Mouse (Mus musculus): Measurements from ENCODE around the gene Dync1i1.

- TF ChIP-seq ZMIZ1 (IDR thresholded peaks at IDR 0.05; ENCODE audit: low read depth, low read length): no peak
- no peak for TF ChIP-seq MAZ (IDR thresholded peaks at IDR 0.05; ENCODE audit: low read depth, low read length)
- no peak for TF ChIP-seq TCF12 (IDR thresholded peaks at IDR 0.05; ENCODE audit: low read depth, low read length)
- TF ChIP-seq ZKSCAN1 (IDR thresholded peaks at IDR 0.05; ENCODE audit: low read depth, low read length): no peak
- TF ChIP-seq POLR2A (IDR thresholded peaks at IDR 0.05; ENCODE audit: control insufficient read depth in 1 of 2, insufficient read depth in 1 of 2, low read depth in 1 of 2, low read length in 2 of 2, poor library complexity in 1 of 2): no peak
- TF ChIP-seq CTCF (IDR thresholded peaks at IDR 0.05 in 2 of 3, conservative IDR thresholded peaks at IDR 0.05 in 1 of 3; ENCODE audit: control insufficient read depth in 1 of 3, insufficient read depth in 1 of 3, low read depth in 2 of 3, low read length in 3 of 3, poor library complexity in 1 of 3, severe bottlenecking in 1 of 3): no peak
- TF ChIP-seq TAL1 (IDR thresholded peaks at IDR 0.05; ENCODE audit: low read length): no peak
- no peak for TF ChIP-seq BHLHE40 (IDR thresholded peaks at IDR 0.05; ENCODE audit: borderline replicate concordance, low read depth, low read length)
Measured at GRCm38 (mm10) chr6:5871060-5871459, 145.6 kb downstream of the Dync1i1 start.
